Mouse (Mus musculus) heart, adult 8-10 months (tissue): Measurements from ENCODE around the gene Ddx39b. TPM values are rescaled to one million over a fixed set of nuclear protein-coding genes. Genes with fewer than 3 reads are reported as not detected.
"Not testable (repeated sequence)": the region's sequence is repeated elsewhere in the genome, so short reads cannot be mapped to it uniquely, and the experiment has no call there.

Experiments used
- DNase-seq: peaks from one replicate; pipeline ENCODE4 v3.0.0; 2022; ENCODE audit warnings: low spot score
- total RNA-seq, 4 experiments: library from RNA; stranded (reverse); gene quantifications; 2 replicates each; pipeline ENCODE4 v1.2.4; 2022

Gene Ddx39b
- total RNA-seq, 4 experiments from 2014 or later: 76.7 to 92.1 (median 86.6) TPM

GRCm38 (mm10) chr17:35261651-35262050 lies 20.1 kb downstream of the Ddx39b start:
- DNase-seq: no peak

GRCm38 (mm10) chr17:35262664-35263522 lies 21.3 kb downstream of the Ddx39b start, which contains the start of gene H2-D1:
TSS of gene H2-D1 (plus strand) at chr17:35262730.
- peak; percentile 100 for DNase-seq

- DNase-seq: no peak
These were observed 22.0 kb downstream of the Ddx39b start for GRCm38 (mm10) chr17:35263523-35263883.

GRCm38 (mm10) chr17:35267399-35268086 lies 26.0 kb downstream of the Ddx39b start:
- no peak for DNase-seq

GRCm38 (mm10) chr17:35269653-35270347 lies 28.3 kb downstream of the Ddx39b start:
- no peak for DNase-seq

- DNase-seq: no peak
These were observed 30.7 kb downstream of the Ddx39b start for GRCm38 (mm10) chr17:35272249-35272648.

GRCm38 (mm10) chr17:35274770-35275169 lies 33.2 kb downstream of the Ddx39b start:
- peak; percentile 89 for DNase-seq

- DNase-seq: no peak
These were observed 34.8 kb downstream of the Ddx39b start for GRCm38 (mm10) chr17:35276304-35276864.

GRCm38 (mm10) chr17:35278049-35278448 lies 36.5 kb downstream of the Ddx39b start:
- DNase-seq: no peak

GRCm38 (mm10) chr17:35278957-35279688 lies 37.6 kb downstream of the Ddx39b start:
- no peak for DNase-seq

GRCm38 (mm10) chr17:35280276-35280675 lies 38.7 kb downstream of the Ddx39b start:
- no peak for DNase-seq

GRCm38 (mm10) chr17:35285431-35285830 lies 43.9 kb downstream of the Ddx39b start:
- no peak for DNase-seq

- peak; percentile 44 for DNase-seq
These were observed 54.2 kb downstream of the Ddx39b start for GRCm38 (mm10) chr17:35295796-35296195.

- not testable (repeated sequence) for DNase-seq
These were observed 58.9 kb downstream of the Ddx39b start for GRCm38 (mm10) chr17:35300261-35300945.

- DNase-seq: peak; percentile 94
These were observed 60.2 kb downstream of the Ddx39b start for GRCm38 (mm10) chr17:35301645-35302258.

GRCm38 (mm10) chr17:35303271-35303670 lies 61.7 kb downstream of the Ddx39b start:
- no peak for DNase-seq
